Mouse (Mus musculus): Measurements from ENCODE around the gene Dennd1b.

- TF ChIP-seq EP300 (IDR thresholded peaks at IDR 0.05): no peak
- TF ChIP-seq CTCF (IDR thresholded peaks at IDR 0.05): no peak
Observed at GRCm38 (mm10) chr1:139101725-139102124, 138.5 kb downstream of the Dennd1b start.
